Mouse (Mus musculus) bone marrow, adult 2 months (tissue): ENCODE measurements at regions not wholly inside any gene's neighbourhood (a gene's known extent, or its start where the extent isn't known, plus 50 kb on each side); places are given as distances from the start of the nearest gene placed in this dataset.

Experiments used
- H3K27ac ChIP-seq: fragments of 200-500 bp; 2 replicates; pipeline ENCODE4 v1.5.1; 2012; ENCODE audit warnings: low read depth, mild to moderate bottlenecking, control low read depth, inconsistent platforms, low read length; ENCODE audit not compliant: control insufficient read depth, poor library complexity, insufficient read depth
- H3K4me1 ChIP-seq: fragments of 200-500 bp; 2 replicates; pipeline ENCODE4 v1.6.1; 2011; ENCODE audit warnings: low read length; ENCODE audit not compliant: control insufficient read depth, insufficient read depth
- H3K4me3 ChIP-seq: fragments of 200-500 bp; replicated peaks from 2 replicates; pipeline ENCODE3; 2011; ENCODE audit warnings: mild to moderate bottlenecking, low read depth, low read length, control low read depth; ENCODE audit not compliant: control insufficient read depth
- CTCF ChIP-seq: fragments of 200-500 bp; IDR thresholded peaks from 2 replicates; pipeline ENCODE4 v1.5.1; 2011; ENCODE audit warnings: low read length, control low read depth; ENCODE audit not compliant: control insufficient read depth, insufficient read depth
- POLR2A ChIP-seq: fragments of 200-500 bp; IDR thresholded peaks from 2 replicates; pipeline ENCODE4 v1.6.1; 2011; ENCODE audit warnings: low read depth, mild to moderate bottlenecking, control low read depth, low read length, borderline replicate concordance; ENCODE audit not compliant: control insufficient read depth
- WGBS: fragments of 180-500 bp; shearing (Covaris S2); methylation state at CpG from one replicate; pipeline ENCODE4 v1.1.7; 2018; 5-methylcytosine and 5-hydroxymethylcytosine counted together

- Histone ChIP-seq H3K4me1 (no peaks in the 10 kb centered on the region), H3K27ac (no peak overlapping the region), H3K4me3 (no peak overlapping the region)
- 72% methylated on average over 1 of the region's 1 CpGs for WGBS
- TF ChIP-seq CTCF (no peak), POLR2A (no peak)
These were observed 204.1 kb downstream of the Car2 start for GRCm38 (mm10) chr3:15090124-15090523.

GRCm38 (mm10) chr3:15098206-15098817 is 212.2 kb downstream of the Car2 start:
- no peaks in the 10 kb centered on the region for H3K4me1 ChIP-seq
- TF ChIP-seq POLR2A (no peak), CTCF (no peak)
- WGBS = 77% methylated on average over 6 of the region's 6 CpGs
- H3K27ac ChIP-seq = no peak overlapping the region
- no peak overlapping the region for H3K4me3 ChIP-seq

- Histone ChIP-seq H3K4me1 (no peaks in the 10 kb centered on the region), H3K27ac (no peak overlapping the region), H3K4me3 (no peak overlapping the region)
- TF ChIP-seq POLR2A (no peak), CTCF (no peak)
These were observed 212.9 kb downstream of the Car2 start for GRCm38 (mm10) chr3:15098981-15099380.

- TF ChIP-seq POLR2A = no peak
- no peak for TF ChIP-seq CTCF
- H3K4me3 ChIP-seq = no peak overlapping the region
- 70% methylated on average over 4 of the region's 4 CpGs for WGBS
- no peak overlapping the region for H3K27ac ChIP-seq
- H3K4me1 ChIP-seq = no peaks in the 10 kb centered on the region
These were observed 219.6 kb downstream of the Car2 start for GRCm38 (mm10) chr3:15105627-15106026.

GRCm38 (mm10) chr3:15106281-15106680 is 220.2 kb downstream of the Car2 start:
- 38% methylated on average over 6 of the region's 6 CpGs for WGBS
- Histone ChIP-seq H3K27ac (no peak overlapping the region), H3K4me3 (no peak overlapping the region), H3K4me1 (no peaks in the 10 kb centered on the region)
- TF ChIP-seq CTCF (no peak), POLR2A (no peak)

- Histone ChIP-seq H3K4me3 (no peak overlapping the region), H3K27ac (no peak overlapping the region), H3K4me1 (no peaks in the 10 kb centered on the region)
- TF ChIP-seq CTCF (no peak), POLR2A (no peak)
- WGBS = 86% methylated on average over 5 of the region's 5 CpGs
These were observed 221.2 kb downstream of the Car2 start for GRCm38 (mm10) chr3:15107301-15107700.

GRCm38 (mm10) chr3:15108239-15108934 is 222.3 kb downstream of the Car2 start:
- Histone ChIP-seq H3K4me1 (no peaks in the 10 kb centered on the region), H3K4me3 (no peak overlapping the region), H3K27ac (no peak overlapping the region)
- TF ChIP-seq CTCF = no peak
- TF ChIP-seq POLR2A = no peak
- WGBS = 86% methylated on average over 9 of the region's 9 CpGs

- no peak for TF ChIP-seq CTCF
- no peak for TF ChIP-seq POLR2A
- Histone ChIP-seq H3K4me3 (no peak overlapping the region), H3K27ac (no peak overlapping the region), H3K4me1 (no peaks in the 10 kb centered on the region)
- 69% methylated on average over 4 of the region's 4 CpGs for WGBS
These were observed 221.9 kb downstream of the Gm9733 start for GRCm38 (mm10) chr3:15110037-15110748.
